In the genomic region with DNA sequence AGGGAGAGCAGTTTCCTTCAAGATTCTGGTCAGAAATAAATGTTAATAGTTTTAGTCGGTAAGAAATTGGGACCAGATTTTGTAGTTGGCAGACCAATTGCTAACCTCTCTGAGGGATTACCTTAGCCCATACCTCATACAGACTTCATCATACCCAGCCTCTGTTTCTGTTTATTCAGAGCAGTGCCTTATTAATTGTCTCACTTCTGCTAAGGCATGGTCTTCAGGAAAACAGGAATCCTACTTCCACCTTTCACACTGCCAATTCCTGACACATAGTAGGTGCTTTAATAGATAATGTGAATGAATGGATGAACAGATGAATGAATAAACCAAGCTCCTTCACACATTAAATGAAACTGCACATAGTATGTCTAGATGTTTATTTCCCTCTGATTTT, we compare ENCODE assay signal across 18 mouse cellular contexts. TPM values are rescaled to one million over a fixed set of nuclear protein-coding genes. Genes with fewer than 3 reads are reported as not detected.
"Had no signal": no experiment of that assay in that cellular context is flagged by ENCODE, and none has a peak within 500 bp of the region (broad histone marks: within the 10 kb centered on the region; RNA-seq: fewer than 3 reads in every experiment).

No protein-coding gene starts in this region.

- H3K27ac ChIP-seq: lung, embryonic 15.5 days; macrophage; midbrain, embryonic 13.5 days; midbrain, embryonic 15.5 days; neural tube, embryonic 12.5 days; stomach, embryonic 15.5 days; stomach, postnatal 0 days had no signal

- DNase-seq: liver, postnatal 0 days; lung, adult 2 months; lung, postnatal 14 days; lung, postnatal 36 days; right cerebral cortex, postnatal 14 days; thymus, adult 2 months; thymus, postnatal 25 days; thymus, postnatal 4 days had no signal

- H3K4me3 ChIP-seq: lung, embryonic 15.5 days; megakaryocyte, embryonic 14.5 days; midbrain, embryonic 13.5 days; midbrain, embryonic 15.5 days; neural tube, embryonic 12.5 days; stomach, embryonic 15.5 days had no signal

- ATAC-seq: liver, postnatal 0 days; lung, postnatal 0 days; midbrain, embryonic 15.5 days had no signal

- H3K36me3 ChIP-seq: lung, embryonic 15.5 days; midbrain, embryonic 13.5 days; midbrain, embryonic 15.5 days; neural tube, embryonic 12.5 days; stomach, embryonic 15.5 days had no signal

- H3K27me3 ChIP-seq: lung, embryonic 15.5 days; megakaryocyte, embryonic 14.5 days; midbrain, embryonic 13.5 days; midbrain, embryonic 15.5 days; neural tube, embryonic 12.5 days; stomach, embryonic 15.5 days had no signal

- H3K4me1 ChIP-seq: neural tube, embryonic 12.5 days had no signal

- H3K9ac ChIP-seq: liver, postnatal 0 days; lung, embryonic 15.5 days; midbrain, embryonic 13.5 days; midbrain, embryonic 15.5 days; neural tube, embryonic 12.5 days; stomach, embryonic 15.5 days had no signal

- H3K4me2 ChIP-seq: lung, embryonic 15.5 days; midbrain, embryonic 13.5 days; midbrain, embryonic 15.5 days; neural tube, embryonic 12.5 days; stomach, embryonic 15.5 days had no signal

- H3K9me3 ChIP-seq: lung, embryonic 15.5 days; megakaryocyte, embryonic 14.5 days; midbrain, embryonic 13.5 days; midbrain, embryonic 15.5 days; neural tube, embryonic 12.5 days; stomach, embryonic 15.5 days had no signal

RNA-seq across cellular contexts. Expression of a gene that starts 42.2 kb away (rescaled TPM):
- total RNA-seq: monocyte, adult 5-6 weeks had no signal
